Mouse (Mus musculus) forebrain, embryonic 11.5 days (tissue): ENCODE measurements around the gene Mrps23. TPM values are rescaled to one million over a fixed set of nuclear protein-coding genes. Genes with fewer than 3 reads are reported as not detected.

Source experiments
- ATAC-seq: fragments of 200-750 bp; cut with Nextera tagmentation; replicated peaks from 2 replicates; pipeline ENCODE4 v1.8.0; 2017; ENCODE audit warnings: moderate TSS enrichment; ENCODE audit not compliant: low FRiP score
- DNase-seq: peaks from one replicate; pipeline ENCODE4 v3.0.0-alpha.2; 2017; ENCODE audit warnings: low spot score
- H3K27ac ChIP-seq: fragments of 300-500 bp; sonication (generic); 2 replicates; pipeline ENCODE4 v1.5.1; 2014; ENCODE audit warnings: low read depth, low read length
- H3K27me3 ChIP-seq: fragments of 300-500 bp; sonication (generic); 2 replicates; pipeline ENCODE4 v1.6.1; 2014; ENCODE audit warnings: mild to moderate bottlenecking, low read length, mixed read lengths; ENCODE audit not compliant: control insufficient read depth, insufficient read depth
- H3K36me3 ChIP-seq: fragments of 300-500 bp; sonication (generic); 2 replicates; pipeline ENCODE4 v1.6.1; 2014; ENCODE audit warnings: mild to moderate bottlenecking, low read length, moderate library complexity, mixed read lengths; ENCODE audit not compliant: control insufficient read depth, insufficient read depth
- H3K4me1 ChIP-seq: fragments of 300-500 bp; sonication (generic); replicated peaks from 2 replicates; pipeline ENCODE4 v1.6.1; 2014; ENCODE audit warnings: low read length, mixed read lengths; ENCODE audit not compliant: control insufficient read depth, insufficient read depth
- H3K4me2 ChIP-seq: fragments of 300-500 bp; sonication (generic); 2 replicates; pipeline ENCODE4 v1.6.1; 2014; ENCODE audit warnings: low read depth, mild to moderate bottlenecking, low read length, moderate library complexity, mixed read lengths; ENCODE audit not compliant: severe bottlenecking
- H3K4me3 ChIP-seq: fragments of 300-500 bp; sonication (generic); 2 replicates; pipeline ENCODE4 v1.5.1; 2014; ENCODE audit warnings: low read depth, low read length
- H3K9ac ChIP-seq: fragments of 300-500 bp; sonication (generic); 2 replicates; pipeline ENCODE4 v1.6.1; 2014; ENCODE audit warnings: low read length
- H3K9me3 ChIP-seq: fragments of 300-500 bp; sonication (generic); 2 replicates; pipeline ENCODE4 v1.6.1; 2016; ENCODE audit warnings: low read length, mixed read lengths; ENCODE audit not compliant: control insufficient read depth
- WGBS: fragments of 180-500 bp; shearing (Covaris S2); extraction: QIAGEN DNeasy Blood & Tissue Kit; methylation state at CpG from one replicate; pipeline ENCODE4 v1.1.7; 2014; 5-methylcytosine and 5-hydroxymethylcytosine counted together
- polyA plus RNA-seq: library from polyadenylated mRNA; unstranded; fragments of >200 nt; fragmentation: Nextera tagmentation; extraction: Ambion mirVana; gene quantifications from 2 replicates; pipeline ENCODE4 v1.2.1, GENCODE M21; 2014

Mrps23 gene
- polyA plus RNA-seq, 1 experiment from 2014 or later = 70.8 TPM

DNA sequence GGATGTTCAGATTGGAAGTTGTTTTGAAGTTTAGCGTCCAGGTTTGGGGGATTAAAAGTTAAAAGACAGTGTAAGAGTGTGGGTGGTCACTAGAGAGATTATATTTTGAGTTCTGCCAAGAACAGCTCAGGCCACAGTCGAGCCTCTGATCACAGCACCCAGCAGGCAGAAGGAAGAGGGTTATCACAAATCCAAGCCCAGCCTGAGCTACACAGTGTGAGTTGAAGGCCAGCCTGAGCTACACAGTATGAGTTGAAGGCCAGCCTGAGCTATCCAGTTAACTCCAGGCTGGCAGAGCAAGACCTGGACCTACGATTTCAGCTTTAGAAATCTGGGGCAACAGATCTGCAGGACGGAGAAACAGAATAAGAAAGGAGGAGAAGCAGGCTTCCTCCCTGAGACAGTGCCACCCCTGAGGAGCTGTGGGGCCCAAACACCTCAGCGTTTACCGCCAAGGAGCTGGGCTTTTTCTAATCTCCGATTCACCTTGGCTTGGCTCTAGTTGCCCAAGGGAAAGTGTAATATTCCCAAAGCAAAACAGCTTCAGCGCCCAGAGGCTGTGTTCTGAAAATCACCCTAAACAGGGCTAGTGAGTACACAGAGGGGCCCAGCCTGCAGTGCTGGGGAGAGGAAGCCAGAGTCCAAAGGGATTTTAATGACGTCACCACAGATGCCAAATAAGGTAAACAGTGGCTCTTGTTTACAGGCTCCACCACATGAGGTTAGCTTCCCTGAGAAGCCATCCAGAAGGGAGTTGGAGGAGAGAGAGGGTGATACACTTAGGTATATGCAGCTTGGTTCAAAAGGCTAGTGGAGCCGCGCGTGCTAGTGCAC lies 37.5 kb downstream of the Mrps23 start:
- peak overlapping the region; percentile 32 for H3K9ac ChIP-seq
- H3K27me3 ChIP-seq = peaks cover 5% of the 10 kb centered on the region; the same call in 1 of the 2 replicates
- H3K4me2 ChIP-seq = no peak overlapping the region
- peak; percentile 47 for ATAC-seq
- no peak overlapping the region for H3K4me3 ChIP-seq
- peak overlapping the region; percentile 60 for H3K27ac ChIP-seq
- 28% methylated on average over 12 of the region's 12 CpGs for WGBS
- H3K4me1 ChIP-seq = peaks cover 12% of the 10 kb centered on the region
- DNase-seq = peak; percentile 58
- no peaks in the 10 kb centered on the region for H3K9me3 ChIP-seq
- no peaks in the 10 kb centered on the region for H3K36me3 ChIP-seq

DNA sequence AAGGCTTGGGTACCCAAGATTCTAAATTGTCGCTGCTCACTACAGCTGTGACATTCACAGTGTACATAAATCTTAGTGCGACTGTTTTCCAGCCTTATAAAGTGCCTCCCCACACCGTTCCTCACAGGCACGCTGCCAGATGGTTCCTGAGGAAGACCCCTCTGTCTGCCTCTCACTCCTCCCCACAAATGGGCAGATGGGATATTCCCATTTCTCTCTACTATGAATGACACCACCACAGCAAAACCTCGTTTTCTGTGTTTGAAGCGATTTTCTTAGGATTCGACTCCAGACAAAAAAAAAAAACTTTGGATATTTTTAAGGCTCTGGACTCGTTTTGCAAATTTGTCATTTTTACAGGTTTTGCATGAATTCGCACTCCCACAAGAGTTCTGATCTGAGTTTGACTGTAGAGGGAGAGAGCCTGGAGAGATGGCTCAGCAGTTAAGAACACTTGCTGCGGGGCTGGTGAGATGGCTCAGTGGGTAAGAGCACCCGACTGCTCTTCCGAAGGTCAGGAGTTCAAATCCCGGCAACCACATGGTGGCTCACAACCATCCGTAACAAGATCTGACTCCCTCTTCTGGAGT lies 41.5 kb downstream of the Mrps23 start:
- H3K27me3 ChIP-seq = peaks cover 3% of the 10 kb centered on the region; the same call in 1 of the 2 replicates
- DNase-seq = no peak
- H3K9me3 ChIP-seq = no peaks in the 10 kb centered on the region
- no peak overlapping the region for H3K9ac ChIP-seq
- peaks cover 13% of the 10 kb centered on the region for H3K4me1 ChIP-seq
- H3K4me3 ChIP-seq = no peak overlapping the region
- no peak overlapping the region for H3K4me2 ChIP-seq
- no peak for ATAC-seq
- 88% methylated on average over 14 of the region's 14 CpGs for WGBS
- no peak overlapping the region for H3K27ac ChIP-seq
- no peaks in the 10 kb centered on the region for H3K36me3 ChIP-seq

- WGBS = 71% methylated on average over 5 of the region's 5 CpGs
- Histone ChIP-seq H3K27me3 (peaks cover 3% of the 10 kb centered on the region; the same call in 1 of the 2 replicates), H3K9ac (no peak overlapping the region), H3K4me1 (peaks cover 17% of the 10 kb centered on the region), H3K27ac (no peak overlapping the region), H3K9me3 (no peaks in the 10 kb centered on the region), H3K36me3 (no peaks in the 10 kb centered on the region), H3K4me3 (no peak overlapping the region), H3K4me2 (no peak overlapping the region)
- ATAC-seq (no peak), DNase-seq (no peak)
Observed at GRCm38 (mm10) chr11:88248636-88249035, 44.4 kb downstream of the Mrps23 start.

- ATAC-seq = no peak
- Histone ChIP-seq H3K27me3 (no peaks in the 10 kb centered on the region), H3K4me1 (peaks cover 20% of the 10 kb centered on the region), H3K27ac (no peak overlapping the region), H3K9ac (no peak overlapping the region), H3K9me3 (no peaks in the 10 kb centered on the region), H3K4me3 (no peak overlapping the region), H3K4me2 (no peak overlapping the region), H3K36me3 (no peaks in the 10 kb centered on the region)
- 96% methylated on average over 3 of the region's 3 CpGs for WGBS
- no peak for DNase-seq
Observed at GRCm38 (mm10) chr11:88250568-88250967, 46.4 kb downstream of the Mrps23 start.

GRCm38 (mm10) chr11:88251295-88251694 lies 47.1 kb downstream of the Mrps23 start:
- Histone ChIP-seq H3K4me2 (no peak overlapping the region), H3K27ac (no peak overlapping the region), H3K27me3 (no peaks in the 10 kb centered on the region), H3K36me3 (no peaks in the 10 kb centered on the region), H3K4me1 (peaks cover 20% of the 10 kb centered on the region), H3K9me3 (no peaks in the 10 kb centered on the region), H3K9ac (no peak overlapping the region), H3K4me3 (no peak overlapping the region)
- DNase-seq (no peak), ATAC-seq (no peak)
- 82% methylated on average over 7 of the region's 7 CpGs for WGBS

DNA sequence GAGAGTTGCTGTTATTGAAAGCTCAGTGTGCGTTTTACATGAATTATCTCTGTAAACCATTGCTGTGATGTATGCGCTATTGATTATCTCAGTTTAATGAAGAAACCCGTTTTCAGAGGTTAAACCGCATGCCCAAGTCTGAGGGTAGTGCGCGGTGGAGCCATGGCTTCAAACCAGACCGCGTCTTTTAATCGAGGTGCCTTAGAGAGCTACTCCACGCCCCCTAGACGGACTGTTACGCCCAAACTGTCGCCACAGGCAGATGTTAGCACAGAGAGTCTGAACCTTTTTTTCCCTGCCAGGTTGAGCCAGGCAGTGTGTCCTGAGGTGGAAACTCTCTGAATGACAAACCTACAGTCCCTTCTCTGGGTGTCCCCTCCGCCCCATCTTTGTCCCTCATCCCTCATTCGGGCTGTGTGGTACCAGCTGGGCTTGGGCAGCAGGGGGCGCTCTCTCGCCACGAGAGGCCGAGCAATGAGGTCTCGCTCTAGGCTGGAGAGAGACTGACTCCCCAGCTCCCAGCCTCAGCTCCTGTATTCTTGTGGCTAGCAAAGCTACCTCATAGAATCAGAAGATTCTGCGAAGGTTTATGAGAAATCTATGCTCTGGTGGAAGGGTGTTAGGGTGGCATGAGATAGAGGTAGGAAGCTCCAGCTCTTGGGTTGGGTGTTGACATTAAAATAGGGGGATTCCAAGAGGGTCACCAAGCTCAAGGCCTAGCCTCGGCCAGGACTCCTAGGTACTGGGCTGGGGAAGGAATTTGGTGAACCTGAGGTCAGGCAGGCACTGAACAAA lies 48.0 kb downstream of the Mrps23 start:
- 12% methylated on average over 22 of the region's 22 CpGs for WGBS
- H3K4me1 ChIP-seq = peaks cover 20% of the 10 kb centered on the region
- H3K4me3 ChIP-seq = peak overlapping the region; percentile 5; the same call in 1 of the 2 replicates

DNA sequence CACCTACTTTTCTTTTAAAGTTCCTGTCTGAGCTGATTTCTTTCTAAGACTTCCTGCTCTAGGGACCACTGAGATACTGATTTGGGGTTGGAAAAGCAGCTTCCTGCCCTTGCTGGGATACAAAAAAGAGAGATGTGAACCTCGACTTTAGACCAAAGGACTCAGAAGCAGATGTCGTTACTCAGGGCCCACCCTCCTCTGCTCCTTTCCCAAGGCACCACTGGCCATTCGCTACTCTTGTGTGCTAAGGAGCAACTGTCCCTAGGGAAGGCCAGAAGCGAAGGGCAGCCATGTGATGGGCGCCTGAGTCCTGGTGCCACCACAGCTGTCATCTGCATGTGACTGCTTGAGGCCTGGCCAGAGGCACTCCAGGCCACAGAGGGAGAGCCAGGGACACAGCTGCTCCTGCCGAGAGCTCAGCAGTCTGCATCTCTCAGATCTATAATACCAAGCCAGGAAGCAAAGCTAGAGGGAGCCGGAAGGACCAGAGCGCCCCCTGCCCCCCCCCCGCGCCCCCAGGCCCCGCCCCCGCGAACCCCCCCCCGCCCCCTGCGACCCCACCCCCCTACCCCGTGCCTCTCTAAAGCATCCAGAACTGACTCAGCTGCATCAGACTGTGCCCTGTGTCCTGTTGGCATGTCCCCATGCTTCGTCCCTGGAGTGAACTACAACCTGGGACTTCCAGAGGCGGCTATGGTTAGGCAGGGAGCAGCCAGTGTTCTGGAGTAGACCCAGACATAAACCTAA lies 48.8 kb downstream of the Mrps23 start:
- no peak overlapping the region for H3K4me2 ChIP-seq
- no peaks in the 10 kb centered on the region for H3K36me3 ChIP-seq
- H3K4me1 ChIP-seq = peaks cover 20% of the 10 kb centered on the region
- H3K27me3 ChIP-seq = no peaks in the 10 kb centered on the region
- peak; percentile 62 for DNase-seq
- peak; percentile 46; the same call in 1 of the 2 replicates for ATAC-seq
- H3K9me3 ChIP-seq = no peaks in the 10 kb centered on the region
- H3K9ac ChIP-seq = peak overlapping the region; percentile 37
- H3K4me3 ChIP-seq = no peak overlapping the region
- peak overlapping the region; percentile 57 for H3K27ac ChIP-seq
- WGBS = 23% methylated on average over 11 of the region's 18 CpGs

More for the DNA sequence above, 48.0 kb downstream of the Mrps23 start:
- H3K4me2 ChIP-seq = 0 out of 2 replicates have a peak overlapping the region, but pooled peaks have one; percentile 6
- H3K27me3 ChIP-seq = no peaks in the 10 kb centered on the region
- DNase-seq (peak; percentile 94), ATAC-seq (peak; percentile 87)
- no peaks in the 10 kb centered on the region for H3K36me3 ChIP-seq
- H3K9me3 ChIP-seq = no peaks in the 10 kb centered on the region
- peak overlapping the region; percentile 57 for H3K27ac ChIP-seq
- no peak overlapping the region; the same call in 1 of the 2 replicates for H3K9ac ChIP-seq
